Mouse (Mus musculus) cortical plate, adult 2 months (tissue): ENCODE measurements around the gene Gpd1.

Experiments
- CTCF ChIP-seq: fragments of 200-500 bp; IDR thresholded peaks from 2 replicates; pipeline ENCODE4 v1.5.1; 2011; ENCODE audit warnings: mild to moderate bottlenecking, control low read depth, low read length; ENCODE audit not compliant: insufficient read depth; ENCODE audit errors: extremely low read depth
- POLR2A ChIP-seq: fragments of 200-500 bp; IDR thresholded peaks from 2 replicates; pipeline ENCODE4 v1.6.1; 2011; ENCODE audit warnings: mild to moderate bottlenecking, low read length, control low read depth; ENCODE audit not compliant: insufficient read depth; ENCODE audit errors: extremely low read depth

DNA sequence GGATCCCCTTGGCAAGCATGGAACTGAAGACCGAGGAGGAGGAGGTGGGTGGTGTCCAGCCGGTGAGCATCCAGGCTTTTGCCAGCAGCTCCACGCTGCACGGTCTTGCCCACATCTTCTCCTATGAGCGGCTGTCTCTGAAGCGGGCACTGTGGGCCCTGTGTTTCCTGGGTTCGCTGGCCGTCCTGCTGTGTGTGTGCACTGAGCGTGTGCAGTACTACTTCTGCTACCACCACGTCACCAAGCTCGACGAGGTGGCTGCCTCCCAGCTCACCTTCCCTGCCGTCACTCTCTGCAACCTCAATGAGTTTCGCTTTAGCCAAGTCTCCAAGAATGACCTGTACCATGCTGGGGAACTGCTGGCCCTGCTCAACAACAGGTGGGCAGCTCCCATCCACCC lies 45.5 kb upstream of the Gpd1 start:
- TF ChIP-seq CTCF (no peak), POLR2A (no peak)
